Mouse (Mus musculus): ENCODE data around the gene Gm10644.

Gene Gm10644

DNA sequence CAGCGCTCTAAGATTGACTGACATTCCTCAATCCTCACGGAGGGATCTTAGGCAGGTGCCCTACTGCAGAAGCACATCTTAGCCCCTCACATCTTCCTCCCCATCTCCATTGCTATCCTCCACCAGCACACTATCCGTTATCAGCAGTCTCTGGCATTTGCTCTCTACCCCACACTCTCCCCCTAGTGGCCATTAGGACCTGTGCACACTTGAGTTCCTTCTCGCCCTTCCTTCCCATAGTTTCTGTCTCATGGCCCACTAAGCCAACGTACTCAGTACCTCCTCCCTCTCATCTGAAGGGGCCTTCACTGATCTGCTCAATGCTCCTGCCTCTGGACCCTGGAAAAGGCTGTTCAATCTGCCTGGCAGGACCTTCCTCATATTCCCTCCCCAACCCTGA lies 59.1 kb downstream of the Gm10644 start:
- DNase-seq = peak; percentile 58

DNA sequence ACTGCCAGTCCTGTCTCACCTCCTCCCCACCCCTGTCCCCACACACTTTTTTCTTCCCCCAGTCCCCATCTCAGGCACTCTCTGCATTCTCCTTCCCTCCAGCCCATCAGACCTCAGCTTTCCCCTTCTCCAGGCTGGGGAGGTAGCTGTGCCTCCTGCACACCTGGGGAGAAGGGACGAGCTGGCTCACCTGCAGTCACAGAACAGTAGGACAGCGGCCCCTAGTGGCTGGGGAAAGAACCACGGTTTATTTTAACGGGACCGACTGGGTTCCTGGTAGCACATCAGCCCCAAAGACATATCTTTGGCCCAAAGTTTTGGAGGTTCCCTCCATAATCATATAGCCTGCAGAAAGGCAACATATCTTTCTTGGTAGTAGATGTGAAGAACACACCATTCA lies 61.1 kb downstream of the Gm10644 start:
- peak; percentile 92 for DNase-seq

- DNase-seq = no peak
Observed at GRCm38 (mm10) chr8:83892061-83892460, 62.9 kb downstream of the Gm10644 start.

GRCm38 (mm10) chr8:83888409-83888808 lies 66.6 kb downstream of the Gm10644 start:
- no peak for DNase-seq

Measured in cerebellum, adult 8-10 months (tissue).